Mouse (Mus musculus) granulocyte monocyte progenitor cell, adult 5-6 weeks (primary cell): ENCODE measurements around the gene Cadm2. TPM values are rescaled to one million over a fixed set of nuclear protein-coding genes. Genes with fewer than 3 reads are reported as not detected.

ENCODE experiments used
- ATAC-seq: replicated peaks from 2 replicates; pipeline ENCODE4 v1.8.0; 2016; ENCODE audit warnings: mild to moderate bottlenecking, moderate TSS enrichment, inconsistent platforms; ENCODE audit not compliant: poor library complexity, severe bottlenecking
- total RNA-seq, 2 experiments: library from RNA; stranded (forward) in 1 of 2; stranded (reverse) in 1 of 2; fragments of 200-712, 200-1000 nt in 1 of 2; fragments of >200 nt in 1 of 2; fragmentation: Nextera tagmentation in 1 of 2; gene quantifications; 2 replicates each; pipeline ENCODE4 v1.2.3; 2014 to 2017

Cadm2 gene
- total RNA-seq, 2 experiments from 2014 or later, result not detected

DNA sequence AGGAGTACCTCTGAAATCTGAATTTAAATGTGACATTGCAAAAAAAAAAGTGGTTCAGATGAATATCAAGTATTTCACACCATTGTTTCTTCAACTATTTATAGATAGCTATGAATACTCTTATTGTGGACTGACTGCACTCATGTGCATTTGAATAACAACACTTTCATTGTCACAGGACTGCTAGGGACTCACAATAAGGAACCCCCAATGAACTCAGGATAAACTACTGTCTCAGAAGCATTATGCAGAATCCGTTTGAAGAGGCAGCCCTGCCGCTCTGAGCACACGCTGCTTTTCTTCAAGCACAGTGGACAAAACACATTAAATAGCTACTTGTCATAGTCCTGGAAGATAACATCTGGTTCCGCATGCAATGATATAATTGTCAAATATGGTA, 848.8 kb downstream of the Cadm2 start:
- no peak for ATAC-seq

DNA sequence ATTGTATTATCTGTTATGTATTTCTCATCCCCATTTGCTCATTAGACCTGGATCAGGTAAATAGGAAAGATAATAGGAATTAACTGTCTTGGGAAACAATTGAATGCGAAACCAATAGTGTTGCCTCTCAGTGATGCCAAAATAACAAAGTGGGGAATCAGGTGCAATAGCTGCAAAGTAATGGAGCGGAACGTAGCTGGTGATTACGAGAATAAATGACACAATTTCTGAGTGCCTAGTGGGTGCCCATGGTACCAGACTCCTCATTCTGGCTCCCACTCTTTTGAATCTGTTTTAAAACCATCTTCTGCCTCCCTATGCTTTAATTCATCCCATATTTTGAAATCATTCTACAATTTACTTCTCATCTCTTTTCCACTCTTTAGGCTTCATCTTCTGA, 851.2 kb downstream of the Cadm2 start:
- ATAC-seq, result no peak

DNA sequence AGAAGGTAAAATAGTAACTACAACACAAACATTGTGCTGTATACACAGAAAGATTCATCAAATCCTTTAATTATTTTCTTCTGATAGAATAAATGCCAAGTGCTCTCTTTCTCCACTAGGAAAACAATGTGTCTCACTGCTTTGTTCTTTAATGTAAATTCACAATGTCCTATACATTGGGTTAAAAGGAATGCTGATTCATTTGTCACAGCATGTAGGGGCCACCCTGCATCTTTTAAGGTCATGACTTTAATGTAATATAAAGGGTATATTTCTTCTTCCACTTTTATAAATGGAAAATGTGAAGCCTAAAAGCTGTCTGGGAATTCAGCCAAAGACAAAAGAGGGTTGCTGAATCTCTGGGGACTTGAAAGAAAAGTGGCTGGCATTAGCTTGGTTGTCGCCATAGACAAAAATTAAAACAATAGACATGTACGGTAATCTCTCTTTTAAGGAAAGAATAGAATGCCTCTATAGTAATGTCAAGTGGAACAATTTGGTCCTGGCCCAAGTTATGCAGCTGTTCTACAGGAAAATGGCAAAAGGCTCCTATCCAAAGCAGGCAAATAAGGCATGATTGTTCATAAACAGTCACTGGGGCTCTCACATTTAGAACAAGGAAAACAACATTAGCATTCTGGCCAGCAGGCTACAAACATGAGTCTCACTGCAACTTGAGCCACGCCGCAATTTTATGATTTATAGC, 851.9 kb downstream of the Cadm2 start:
- no peak for ATAC-seq

DNA sequence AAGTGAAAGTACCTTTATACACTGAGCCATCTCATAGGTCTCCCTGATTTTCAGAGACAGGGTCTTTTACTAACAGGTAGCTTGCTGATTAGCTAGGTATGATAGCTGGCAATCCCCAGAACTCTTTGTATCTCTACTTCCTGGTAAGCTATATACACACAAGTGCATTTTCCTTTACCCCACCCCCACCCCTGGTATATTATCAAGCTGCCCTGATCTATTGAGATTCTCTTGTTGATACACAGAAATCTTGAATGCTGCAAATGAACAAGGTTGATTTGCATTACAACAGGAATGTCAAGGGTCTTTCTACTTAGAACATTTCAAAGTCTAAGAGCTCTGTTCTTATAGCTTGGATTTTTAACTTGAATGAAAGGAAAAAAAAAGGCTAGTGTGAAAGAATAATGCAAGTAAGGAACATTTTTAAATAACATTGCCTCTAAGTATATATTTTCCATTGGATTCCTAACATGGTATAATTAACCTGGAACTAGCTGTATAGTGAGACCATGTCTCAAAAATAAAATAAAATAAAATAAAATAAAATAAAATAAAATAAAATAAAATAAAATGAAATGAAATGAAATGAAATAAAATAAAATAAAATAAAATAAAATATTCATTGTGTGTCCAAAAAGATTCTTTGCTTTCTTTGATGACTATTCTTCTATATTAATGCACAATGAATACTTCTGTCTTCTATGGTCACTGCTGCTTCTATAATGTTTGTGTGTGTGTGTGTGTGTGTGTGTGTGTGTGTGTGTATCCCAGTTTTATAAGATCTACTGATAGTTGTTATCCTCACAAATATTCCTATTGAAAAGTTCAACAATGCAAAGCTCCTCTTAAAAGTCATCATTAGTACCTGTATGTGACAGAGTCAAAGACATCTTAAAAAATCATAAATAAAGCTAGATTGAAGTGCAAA, 858.9 kb downstream of the Cadm2 start:
- ATAC-seq, result no peak

DNA sequence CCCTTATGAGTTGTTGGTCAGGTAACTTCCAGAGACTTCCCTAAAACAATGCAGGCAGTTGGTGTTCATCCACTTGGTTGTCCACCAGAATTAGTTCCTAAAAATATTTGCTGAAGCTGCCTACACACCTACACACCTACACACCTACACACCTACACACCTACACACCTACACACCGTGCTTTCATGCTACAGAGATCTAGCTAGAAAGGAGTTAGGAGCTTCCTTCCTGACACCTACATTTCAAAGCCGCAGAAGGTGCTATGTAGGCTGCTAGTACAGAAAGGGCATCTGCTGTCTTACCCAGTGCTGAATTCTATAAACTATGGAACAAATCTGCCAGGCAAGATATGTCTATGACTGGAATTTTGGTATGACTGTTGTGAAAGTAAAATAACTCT, 872.2 kb downstream of the Cadm2 start:
- ATAC-seq, result no peak

DNA sequence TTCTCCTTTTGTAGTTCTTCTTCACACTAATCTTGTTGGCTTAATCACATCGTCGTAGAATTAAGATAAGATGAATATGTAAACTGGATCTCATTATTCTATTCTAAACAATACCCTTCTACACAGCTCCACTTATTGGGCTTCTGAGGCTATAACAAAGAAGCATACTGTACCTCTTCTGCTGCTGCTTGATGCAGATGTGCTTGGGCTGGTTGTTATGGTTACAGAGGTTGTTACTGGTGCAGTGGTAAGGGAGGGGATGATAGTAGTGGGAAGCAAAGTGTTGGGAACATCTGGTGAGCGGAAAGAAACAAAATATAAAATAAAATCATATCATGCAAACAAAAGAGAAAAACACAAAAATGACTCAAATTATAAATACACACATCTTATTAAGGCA, 889.5 kb downstream of the Cadm2 start:
- ATAC-seq, result no peak

DNA sequence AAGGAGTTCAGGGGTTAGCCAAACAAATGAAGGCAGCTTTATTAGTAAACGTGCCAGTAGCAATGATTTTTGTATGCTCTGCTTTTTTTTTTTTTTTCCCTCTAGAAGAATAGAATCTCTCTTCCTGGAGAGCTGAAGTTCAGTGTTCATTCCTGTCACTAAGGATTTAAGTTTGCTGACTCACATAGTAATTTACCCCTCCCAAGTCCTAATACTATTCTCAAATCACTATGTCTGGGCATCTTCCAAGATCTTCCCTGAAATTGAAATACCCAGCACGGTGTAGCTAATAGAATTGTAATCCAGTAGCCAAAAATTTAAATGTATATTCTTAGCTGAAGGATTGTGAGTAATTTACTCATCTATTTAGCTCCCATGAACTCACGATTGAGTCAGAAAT, 914.2 kb downstream of the Cadm2 start:
- ATAC-seq, result no peak

DNA sequence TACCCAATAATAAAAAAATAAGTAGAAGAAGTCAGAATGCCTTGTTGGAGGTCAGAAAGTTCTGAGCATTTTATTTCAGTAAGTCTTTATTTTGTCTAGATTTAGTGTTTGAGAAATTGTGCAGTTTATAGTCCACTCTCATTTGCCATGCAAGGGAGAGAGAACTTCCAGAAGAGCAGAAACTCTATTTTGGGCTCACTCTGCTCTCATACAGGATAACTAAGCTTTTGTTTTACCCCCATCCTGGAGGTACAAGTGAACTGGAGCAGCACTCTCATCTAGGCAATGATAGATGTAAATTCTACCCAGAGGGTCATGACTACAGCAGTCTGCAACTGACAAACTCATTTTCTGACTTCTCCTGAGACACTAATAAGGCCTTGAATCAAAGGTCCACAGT, 925.9 kb downstream of the Cadm2 start:
- ATAC-seq, result no peak

DNA sequence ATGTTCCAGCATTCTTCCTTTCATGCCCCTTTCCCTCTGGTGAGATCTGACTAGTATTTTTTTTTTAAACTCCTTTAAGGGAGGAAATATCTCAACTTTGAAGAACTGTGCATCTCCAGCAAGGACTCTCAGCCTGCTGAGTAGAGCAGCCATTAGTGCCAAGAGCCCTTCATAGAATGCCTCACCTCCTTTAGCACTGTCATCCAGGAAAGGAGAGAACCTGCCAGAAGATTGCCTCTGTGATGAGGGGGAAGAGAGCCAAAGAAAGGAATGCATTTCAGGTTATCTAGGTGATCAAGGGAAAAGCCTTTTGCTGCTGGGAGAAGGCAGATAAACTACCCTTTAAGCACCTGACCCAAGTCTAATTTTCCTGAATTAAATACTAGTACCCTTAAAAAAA, 943.5 kb downstream of the Cadm2 start:
- no peak for ATAC-seq

DNA sequence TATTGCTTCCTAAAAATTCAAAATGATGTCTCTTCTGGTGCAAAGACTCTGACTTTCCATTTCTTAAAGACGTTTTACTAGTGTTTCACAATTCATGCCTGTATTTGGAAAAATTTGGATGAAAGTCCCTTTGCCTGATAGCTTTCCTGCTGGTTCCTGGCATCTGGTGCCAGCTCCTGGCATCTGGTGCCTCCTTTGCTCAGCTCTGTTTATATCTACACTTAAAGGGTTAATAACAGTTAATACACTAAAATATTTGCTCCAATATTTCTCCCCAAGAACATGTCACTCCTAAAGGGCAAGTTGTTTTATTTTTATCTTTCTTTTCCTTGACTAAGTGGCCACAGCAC, 969.7 kb downstream of the Cadm2 start:
- no peak for ATAC-seq

DNA sequence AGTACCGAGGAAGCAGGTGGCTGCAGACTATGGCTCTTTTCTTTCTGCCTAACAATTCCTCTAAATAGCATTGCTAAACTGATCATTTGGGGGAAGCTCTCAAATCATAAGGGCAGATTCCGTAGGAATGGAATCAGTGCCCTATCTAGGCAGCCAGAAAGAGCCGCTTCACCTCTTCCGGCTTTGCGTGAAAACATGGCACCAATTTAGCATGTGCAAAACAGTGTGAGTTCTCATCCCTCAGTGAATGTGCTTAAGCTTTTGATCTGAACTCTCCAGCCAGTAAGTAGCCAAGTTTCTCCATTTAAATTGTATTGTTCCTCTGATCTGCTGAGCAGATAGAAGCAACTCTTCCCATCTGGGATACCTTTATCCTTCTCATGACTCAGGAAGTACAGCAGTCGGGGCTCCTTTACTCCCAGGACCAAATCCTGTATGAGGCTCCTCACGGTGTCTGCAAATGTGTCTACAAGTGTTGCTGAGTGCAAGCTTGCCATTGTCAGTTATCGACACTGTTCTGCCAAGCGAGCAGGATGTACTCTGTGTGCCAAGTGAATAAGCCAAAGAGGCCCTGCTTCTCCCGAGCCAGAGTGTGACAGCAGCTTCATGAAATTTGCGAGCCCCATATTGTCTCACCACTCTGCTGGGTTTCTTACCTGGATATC, 970.2 kb downstream of the Cadm2 start:
- no peak for ATAC-seq

DNA sequence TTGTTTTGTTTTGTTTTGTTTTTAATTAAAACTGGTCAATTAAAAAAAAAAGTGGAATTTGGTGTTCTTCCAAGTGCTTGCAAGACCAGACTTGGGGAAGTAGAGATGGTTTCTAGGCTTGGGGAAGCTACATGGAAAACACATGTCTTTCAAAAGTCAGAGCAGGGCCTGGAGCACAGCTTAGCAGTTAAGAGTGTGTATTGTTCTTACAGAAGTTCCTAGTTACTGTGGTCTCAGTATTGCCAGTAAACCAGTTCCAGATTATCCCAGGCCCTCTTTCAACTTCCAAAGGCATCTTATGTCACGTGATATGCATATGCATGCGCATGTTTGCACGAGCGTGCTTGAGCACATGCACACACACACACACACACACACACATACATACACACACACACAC, 972.9 kb downstream of the Cadm2 start:
- ATAC-seq, result no peak

DNA sequence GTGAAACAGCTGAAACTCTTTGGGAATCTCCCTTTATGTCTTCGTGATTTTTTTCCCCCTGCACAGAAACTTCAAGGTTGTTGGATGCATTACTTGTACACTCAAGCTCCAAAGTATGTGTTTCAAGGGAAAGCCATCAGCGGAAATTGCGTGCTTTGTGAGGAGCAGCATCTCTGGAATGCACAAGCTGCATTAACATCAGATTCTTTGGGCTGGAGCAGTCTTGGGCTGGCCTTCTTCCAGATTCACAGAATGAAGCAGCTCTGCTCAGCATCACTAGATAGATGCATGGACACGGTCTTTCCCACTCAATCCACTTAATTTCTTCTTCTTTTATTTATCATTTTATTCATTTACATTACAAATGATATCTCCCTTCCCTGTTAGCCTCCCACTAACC, 977.1 kb downstream of the Cadm2 start:
- no peak for ATAC-seq

DNA sequence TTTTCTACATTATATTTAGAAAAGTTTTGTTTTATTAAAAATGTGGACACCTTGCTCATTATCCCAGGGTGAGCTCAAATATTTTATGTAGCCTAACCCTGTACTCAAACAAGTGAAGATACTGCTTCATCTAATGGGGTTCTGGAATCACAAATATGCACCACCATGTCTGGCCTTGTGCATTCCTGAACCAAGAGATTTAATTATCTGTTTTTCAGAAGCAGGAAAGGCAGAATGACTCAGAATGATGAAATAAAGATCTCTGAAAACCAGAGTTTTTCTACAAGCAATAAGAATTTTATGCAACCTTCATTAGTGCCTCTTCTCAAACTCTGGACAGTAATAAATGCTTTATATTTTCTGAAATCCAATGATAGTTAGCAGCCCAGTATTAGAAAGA, 993.2 kb downstream of the Cadm2 start:
- no peak for ATAC-seq

DNA sequence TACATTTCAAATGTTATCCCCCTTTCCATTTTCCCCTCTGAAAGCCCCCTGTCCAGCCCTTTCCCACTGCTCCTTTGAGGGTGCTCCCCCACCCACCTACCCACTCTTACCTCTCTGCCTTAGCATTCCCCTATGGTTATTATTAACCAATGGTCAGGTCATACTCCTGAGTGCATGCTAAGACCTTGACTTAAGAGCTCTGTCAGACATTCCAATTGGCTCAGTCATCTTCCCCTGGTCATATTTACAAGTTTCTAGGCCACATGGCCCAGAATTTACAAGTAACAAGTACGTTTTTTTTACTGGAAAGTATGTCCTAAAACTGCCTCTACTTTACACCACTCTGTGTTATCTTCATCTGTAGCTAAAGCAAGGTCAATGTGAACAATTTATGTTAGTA, 998.3 kb downstream of the Cadm2 start:
- no peak for ATAC-seq

DNA sequence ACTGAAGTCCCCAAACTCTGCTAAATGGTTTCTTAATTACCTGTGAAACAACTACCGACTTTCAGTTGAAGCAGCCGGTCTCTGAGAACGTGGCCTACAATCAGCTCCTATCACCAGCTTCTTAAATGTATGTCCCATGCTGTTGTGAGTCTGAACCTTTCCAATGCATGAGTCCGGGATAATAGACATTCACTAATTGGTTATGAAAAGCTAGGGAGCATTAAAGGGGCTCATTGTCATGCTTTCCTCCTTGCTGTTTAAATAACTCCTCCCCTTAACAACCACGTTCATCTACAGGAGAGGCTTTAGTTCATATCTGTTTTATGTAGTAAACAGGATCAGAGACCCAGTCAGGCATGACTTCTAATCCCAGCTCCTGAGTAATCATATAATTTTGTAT, 1008.1 kb downstream of the Cadm2 start:
- no peak for ATAC-seq
